Mouse (Mus musculus): ENCODE data around the gene Mia2. TPM values are rescaled to one million over a fixed set of nuclear protein-coding genes. Genes with fewer than 3 reads are reported as not detected.

Gene Mia2
- polyA plus RNA-seq, 1 experiment from 2014 or later = 63.2 TPM

- ATAC-seq (ENCODE audit: low FRiP score, low read depth) = no peak
- Histone ChIP-seq H3K9ac (no peak overlapping the region), H3K4me2 (replicated peaks) (no peak overlapping the region), H3K4me3 (no peak overlapping the region), H3K4me1 (peaks cover 19% of the 10 kb centered on the region), H3K9me3 (no peaks in the 10 kb centered on the region), H3K27me3 (no peaks in the 10 kb centered on the region), H3K27ac (no peak overlapping the region), H3K36me3 (peaks cover 18% of the 10 kb centered on the region)
- WGBS = 90% methylated on average over 10 of the region's 10 CpGs
Observed at GRCm38 (mm10) chr12:59133437-59133999, 37.9 kb downstream of the Mia2 start.

- WGBS = 93% methylated on average over 4 of the region's 4 CpGs
- Histone ChIP-seq H3K36me3 (peaks cover 32% of the 10 kb centered on the region), H3K4me2 (replicated peaks) (no peak overlapping the region), H3K4me3 (no peak overlapping the region), H3K27ac (no peak overlapping the region), H3K27me3 (no peaks in the 10 kb centered on the region), H3K9me3 (no peaks in the 10 kb centered on the region), H3K4me1 (peaks cover 16% of the 10 kb centered on the region), H3K9ac (no peak overlapping the region)
- no peak for ATAC-seq (ENCODE audit: low FRiP score, low read depth)
Observed at GRCm38 (mm10) chr12:59135096-59135495, 39.5 kb downstream of the Mia2 start.

- Histone ChIP-seq H3K27me3 (no peaks in the 10 kb centered on the region), H3K9me3 (no peaks in the 10 kb centered on the region), H3K4me2 (replicated peaks) (no peak overlapping the region), H3K9ac (no peak overlapping the region), H3K36me3 (peaks cover 36% of the 10 kb centered on the region), H3K4me3 (no peak overlapping the region), H3K27ac (no peak overlapping the region), H3K4me1 (peaks cover 13% of the 10 kb centered on the region)
- WGBS = 95% methylated on average over 13 of the region's 13 CpGs
- no peak for ATAC-seq (ENCODE audit: low FRiP score, low read depth)
Observed at GRCm38 (mm10) chr12:59135533-59136300, 40.1 kb downstream of the Mia2 start.

GRCm38 (mm10) chr12:59137031-59137430 is 41.4 kb downstream of the Mia2 start:
- WGBS = 86% methylated on average over 6 of the region's 6 CpGs
- Histone ChIP-seq H3K4me2 (replicated peaks) (no peak overlapping the region), H3K4me1 (peaks cover 13% of the 10 kb centered on the region), H3K27ac (no peak overlapping the region), H3K36me3 (peaks cover 47% of the 10 kb centered on the region), H3K4me3 (no peak overlapping the region), H3K9ac (no peak overlapping the region), H3K27me3 (no peaks in the 10 kb centered on the region), H3K9me3 (no peaks in the 10 kb centered on the region)
- no peak for ATAC-seq (ENCODE audit: low FRiP score, low read depth)

- Histone ChIP-seq H3K9ac (no peak overlapping the region), H3K27me3 (no peaks in the 10 kb centered on the region), H3K4me1 (no peaks in the 10 kb centered on the region), H3K4me3 (no peak overlapping the region), H3K4me2 (replicated peaks) (no peak overlapping the region), H3K9me3 (no peaks in the 10 kb centered on the region), H3K36me3 (peaks cover 61% of the 10 kb centered on the region), H3K27ac (no peak overlapping the region)
- ATAC-seq (ENCODE audit: low FRiP score, low read depth) = no peak
- 82% methylated on average over 2 of the region's 2 CpGs for whole genome bisulfite sequencing
Observed at GRCm38 (mm10) chr12:59139372-59139771, 43.8 kb downstream of the Mia2 start.

- no peaks in the 10 kb centered on the region for H3K27me3 ChIP-seq
- H3K36me3 ChIP-seq = peaks cover 70% of the 10 kb centered on the region
- no peak for ATAC-seq (ENCODE audit: low FRiP score, low read depth)
- H3K4me2 ChIP-seq (replicated peaks) = no peak overlapping the region
- no peaks in the 10 kb centered on the region for H3K4me1 ChIP-seq
- no peak overlapping the region for H3K27ac ChIP-seq
- H3K9ac ChIP-seq = no peak overlapping the region
- no peak overlapping the region for H3K4me3 ChIP-seq
- H3K9me3 ChIP-seq = no peaks in the 10 kb centered on the region
Observed at GRCm38 (mm10) chr12:59145130-59145529, 49.5 kb downstream of the Mia2 start.

- H3K4me1 ChIP-seq = no peaks in the 10 kb centered on the region
- H3K9me3 ChIP-seq = no peaks in the 10 kb centered on the region
- no peak overlapping the region for H3K27ac ChIP-seq
- H3K4me2 ChIP-seq (replicated peaks) = no peak overlapping the region
- no peak for ATAC-seq (ENCODE audit: low FRiP score, low read depth)
- H3K9ac ChIP-seq = no peak overlapping the region
- H3K36me3 ChIP-seq = peaks cover 84% of the 10 kb centered on the region
- WGBS = 91% methylated on average over 4 of the region's 4 CpGs
- H3K4me3 ChIP-seq = no peak overlapping the region
- no peaks in the 10 kb centered on the region for H3K27me3 ChIP-seq
Observed at GRCm38 (mm10) chr12:59149691-59150090, 54.1 kb downstream of the Mia2 start.

- peaks cover 81% of the 10 kb centered on the region for H3K36me3 ChIP-seq
- H3K27ac ChIP-seq = no peak overlapping the region
- no peak overlapping the region for H3K9ac ChIP-seq
- H3K27me3 ChIP-seq = no peaks in the 10 kb centered on the region
- no peaks in the 10 kb centered on the region for H3K9me3 ChIP-seq
- WGBS = 49% methylated on average over 2 of the region's 2 CpGs
- H3K4me3 ChIP-seq = no peak overlapping the region
- no peak for ATAC-seq (ENCODE audit: low FRiP score, low read depth)
- no peaks in the 10 kb centered on the region for H3K4me1 ChIP-seq
- no peak overlapping the region for H3K4me2 ChIP-seq (replicated peaks)
Observed at GRCm38 (mm10) chr12:59161091-59161490, 65.5 kb downstream of the Mia2 start.

GRCm38 (mm10) chr12:59162797-59163196 is 67.2 kb downstream of the Mia2 start:
- no peak overlapping the region for H3K27ac ChIP-seq
- no peak for ATAC-seq (ENCODE audit: low FRiP score, low read depth)
- H3K9me3 ChIP-seq = no peaks in the 10 kb centered on the region
- H3K36me3 ChIP-seq = peaks cover 77% of the 10 kb centered on the region
- H3K9ac ChIP-seq = no peak overlapping the region
- no peaks in the 10 kb centered on the region for H3K4me1 ChIP-seq
- no peak overlapping the region for H3K4me2 ChIP-seq (replicated peaks)
- 87% methylated on average over 2 of the region's 2 CpGs for WGBS
- H3K27me3 ChIP-seq = no peaks in the 10 kb centered on the region
- no peak overlapping the region for H3K4me3 ChIP-seq

GRCm38 (mm10) chr12:59164522-59164921 is 68.9 kb downstream of the Mia2 start:
- H3K4me2 ChIP-seq (replicated peaks) = no peak overlapping the region
- no peak overlapping the region for H3K4me3 ChIP-seq
- H3K4me1 ChIP-seq = no peaks in the 10 kb centered on the region
- H3K27me3 ChIP-seq = no peaks in the 10 kb centered on the region
- ATAC-seq (ENCODE audit: low FRiP score, low read depth) = no peak
- H3K36me3 ChIP-seq = peaks cover 77% of the 10 kb centered on the region
- H3K9me3 ChIP-seq = no peaks in the 10 kb centered on the region
- 93% methylated on average over 6 of the region's 6 CpGs for WGBS
- no peak overlapping the region for H3K27ac ChIP-seq
- H3K9ac ChIP-seq = no peak overlapping the region

- Histone ChIP-seq H3K4me1 (no peaks in the 10 kb centered on the region), H3K4me3 (no peak overlapping the region), H3K27ac (no peak overlapping the region), H3K9ac (no peak overlapping the region), H3K36me3 (peaks cover 75% of the 10 kb centered on the region), H3K4me2 (replicated peaks) (no peak overlapping the region), H3K9me3 (no peaks in the 10 kb centered on the region), H3K27me3 (no peaks in the 10 kb centered on the region)
- no peak for ATAC-seq (ENCODE audit: low FRiP score, low read depth)
- WGBS = 87% methylated on average over 4 of the region's 4 CpGs
Observed at GRCm38 (mm10) chr12:59166557-59166956, 71.0 kb downstream of the Mia2 start.

- H3K36me3 ChIP-seq = peaks cover 64% of the 10 kb centered on the region
- H3K27me3 ChIP-seq = no peaks in the 10 kb centered on the region
- no peak overlapping the region for H3K4me3 ChIP-seq
- H3K9ac ChIP-seq = no peak overlapping the region
- H3K27ac ChIP-seq = no peak overlapping the region
- H3K9me3 ChIP-seq = no peaks in the 10 kb centered on the region
- H3K4me1 ChIP-seq = no peaks in the 10 kb centered on the region
- H3K4me2 ChIP-seq (replicated peaks) = no peak overlapping the region
- no peak for ATAC-seq (ENCODE audit: low FRiP score, low read depth)
- WGBS = 83% methylated on average over 4 of the region's 4 CpGs
Observed at GRCm38 (mm10) chr12:59169935-59170334, 74.3 kb downstream of the Mia2 start.

GRCm38 (mm10) chr12:59177814-59178213 is 82.2 kb downstream of the Mia2 start:
- Histone ChIP-seq H3K27ac (no peak overlapping the region), H3K9me3 (no peaks in the 10 kb centered on the region), H3K4me3 (no peak overlapping the region), H3K4me2 (replicated peaks) (no peak overlapping the region), H3K27me3 (no peaks in the 10 kb centered on the region), H3K36me3 (peaks cover 85% of the 10 kb centered on the region), H3K9ac (no peak overlapping the region), H3K4me1 (no peaks in the 10 kb centered on the region)
- 98% methylated on average over 3 of the region's 3 CpGs for WGBS
- no peak for ATAC-seq (ENCODE audit: low FRiP score, low read depth)
